Mouse (Mus musculus) CH12.LX (cell line): ENCODE results near the gene Sstr3. TPM values are rescaled to one million over a fixed set of nuclear protein-coding genes. Genes with fewer than 3 reads are reported as not detected.

Experiments
- DNase-seq: peaks from one replicate; pipeline ENCODE4 v3.0.0-alpha.2; 2013; ENCODE audit errors: extremely low read depth
- H3K27ac ChIP-seq: 2 replicates; pipeline ENCODE4 v1.5.1; 2012; ENCODE audit warnings: low read depth, mild to moderate bottlenecking, control low read depth, moderate library complexity; ENCODE audit not compliant: insufficient read depth
- H3K27me3 ChIP-seq: replicated peaks from 2 replicates; pipeline ENCODE3; 2012; ENCODE audit warnings: inconsistent platforms
- H3K36me3 ChIP-seq, 2 experiments: replicated peaks in 1 of 2; 2 replicates each; pipeline versions ENCODE3 to v1.6.1; 2012; ENCODE audit warnings: inconsistent platforms in 1 of 2, low read length in 1 of 2, mild to moderate bottlenecking in 1 of 2, mixed read lengths in 1 of 2, moderate library complexity in 1 of 2; ENCODE audit not compliant: control insufficient read depth in 1 of 2, insufficient read depth in 1 of 2
- H3K4me1 ChIP-seq, 2 experiments: 2 replicates each; pipeline ENCODE4 v1.6.1; 2012; ENCODE audit warnings: inconsistent platforms in 1 of 2, moderate library complexity in 1 of 2; ENCODE audit not compliant: insufficient read depth in 2 of 2, control insufficient read depth in 1 of 2
- H3K4me2 ChIP-seq: 2 replicates; pipeline ENCODE4 v1.6.1; 2012; ENCODE audit warnings: low read depth, mild to moderate bottlenecking, control low read depth; ENCODE audit not compliant: poor library complexity, insufficient read depth, severe bottlenecking
- H3K4me3 ChIP-seq, 3 experiments: fragments of 150-350 bp in 1 of 3; sonication (generic) in 1 of 3; replicated peaks in 1 of 3; 2 replicates each; pipeline versions ENCODE3 to v1.5.1; 2011 to 2012; ENCODE audit warnings: low read depth in 2 of 3, low read length in 2 of 3, mild to moderate bottlenecking in 2 of 3, moderate library complexity in 2 of 3, control low read depth in 1 of 3, improper control_type of control experiment in 1 of 3, inconsistent platforms in 1 of 3, mixed read lengths in 1 of 3; ENCODE audit not compliant: poor library complexity in 1 of 3
- H3K79me2 ChIP-seq: replicated peaks from 2 replicates; pipeline ENCODE4 v1.6.1; 2012; ENCODE audit warnings: mild to moderate bottlenecking, moderate library complexity; ENCODE audit not compliant: control insufficient read depth, poor library complexity, insufficient read depth, severe bottlenecking; ENCODE audit errors: extremely low read depth
- H3K9ac ChIP-seq: 2 replicates; pipeline ENCODE4 v1.6.1; 2012; ENCODE audit warnings: low read depth, mild to moderate bottlenecking, control low read depth, moderate library complexity; ENCODE audit not compliant: insufficient read depth
- H3K9me3 ChIP-seq: replicated peaks from 2 replicates; pipeline ENCODE3; 2012; ENCODE audit warnings: low read length, inconsistent platforms, mixed read lengths
- BHLHE40 ChIP-seq: IDR thresholded peaks from 2 replicates; pipeline ENCODE4 v1.6.1; 2011; ENCODE audit warnings: mild to moderate bottlenecking, low read depth, low read length, improper control_type of control experiment
- CHD1 ChIP-seq: IDR thresholded peaks from 2 replicates; pipeline ENCODE4 v1.6.1; 2012; ENCODE audit warnings: low read depth, low read length, improper control_type of control experiment, inconsistent platforms
- CHD2 ChIP-seq: IDR thresholded peaks from 2 replicates; pipeline ENCODE4 v1.6.1; 2011; ENCODE audit warnings: low read length, improper control_type of control experiment
- E2F4 ChIP-seq: IDR thresholded peaks from 2 replicates; pipeline ENCODE4 v1.6.1; 2011; ENCODE audit warnings: low read depth, low read length, improper control_type of control experiment; ENCODE audit not compliant: insufficient replicate concordance
- EP300 ChIP-seq: IDR thresholded peaks from 2 replicates; pipeline ENCODE4 v1.6.1; 2011; ENCODE audit warnings: low read length, improper control_type of control experiment
- ETS1 ChIP-seq: conservative IDR thresholded peaks from 2 replicates; pipeline ENCODE4 v1.6.1; 2012; ENCODE audit warnings: low read depth, mild to moderate bottlenecking, inconsistent platforms, low read length, improper control_type of control experiment, moderate library complexity
- GABPA ChIP-seq: IDR thresholded peaks from 2 replicates; pipeline ENCODE4 v1.6.1; 2012; ENCODE audit warnings: low read depth, low read length, improper control_type of control experiment, inconsistent platforms; ENCODE audit not compliant: insufficient replicate concordance
- IRF4 ChIP-seq: IDR thresholded peaks from 2 replicates; pipeline ENCODE4 v1.6.1; 2014; ENCODE audit warnings: low read depth, mild to moderate bottlenecking, inconsistent platforms, low read length, improper control_type of control experiment
- JUN ChIP-seq: IDR thresholded peaks from 2 replicates; pipeline ENCODE4 v1.6.1; 2011; ENCODE audit warnings: low read depth, mild to moderate bottlenecking, low read length, improper control_type of control experiment, moderate library complexity; ENCODE audit not compliant: insufficient read depth
- JUND ChIP-seq: conservative IDR thresholded peaks from 2 replicates; pipeline ENCODE4 v1.6.1; 2011; ENCODE audit warnings: low read depth, low read length, improper control_type of control experiment
- KAT2A ChIP-seq: IDR thresholded peaks from 2 replicates; pipeline ENCODE4 v1.6.1; 2012; ENCODE audit warnings: low read length, improper control_type of control experiment, inconsistent platforms; ENCODE audit not compliant: insufficient replicate concordance
- MXI1 ChIP-seq: IDR thresholded peaks from 2 replicates; pipeline ENCODE4 v1.6.1; 2011; ENCODE audit warnings: mild to moderate bottlenecking, low read depth, low read length, improper control_type of control experiment
- MYC ChIP-seq: IDR thresholded peaks from 2 replicates; pipeline ENCODE4 v1.6.1; 2011; ENCODE audit warnings: low read depth, mild to moderate bottlenecking, improper control_type of control experiment, low read length
- NRF1 ChIP-seq: IDR thresholded peaks from 2 replicates; pipeline ENCODE4 v1.6.1; 2014; ENCODE audit warnings: low read depth, mild to moderate bottlenecking, inconsistent platforms, low read length, improper control_type of control experiment, moderate library complexity
- PAX5 ChIP-seq: IDR thresholded peaks from 2 replicates; pipeline ENCODE4 v1.6.1; 2012; ENCODE audit warnings: low read length, inconsistent platforms, mixed read lengths
- SMC3 ChIP-seq: IDR thresholded peaks from 2 replicates; pipeline ENCODE4 v1.6.1; 2011; ENCODE audit warnings: low read depth, low read length, improper control_type of control experiment
- TBP ChIP-seq: conservative IDR thresholded peaks from 2 replicates; pipeline ENCODE4 v1.6.1; 2011; ENCODE audit warnings: low read depth, low read length, improper control_type of control experiment
- USF1 ChIP-seq: IDR thresholded peaks from 2 replicates; pipeline ENCODE4 v1.6.1; 2014; ENCODE audit warnings: low read depth, mild to moderate bottlenecking, inconsistent platforms, low read length, improper control_type of control experiment
- ZKSCAN1 ChIP-seq: IDR thresholded peaks from 2 replicates; pipeline ENCODE4 v1.6.1; 2012; ENCODE audit warnings: low read depth, inconsistent platforms, low read length, improper control_type of control experiment, borderline replicate concordance
- ZNF384 ChIP-seq: IDR thresholded peaks from 2 replicates; pipeline ENCODE4 v1.6.1; 2012; ENCODE audit warnings: low read depth, low read length, improper control_type of control experiment, inconsistent platforms
- dilution Hi-C: fragments of 300-500 bp; cut with MboI; formaldehyde crosslinking; loops from 2 replicates; pipeline ENCODE4 v1.14.3; 2020; ENCODE audit warnings: low sequenced_read_pairs; ENCODE audit not compliant: extremely low pct_unique_long_range_greater_than_20kb, extremely low pct_ligation_motif_present
- in situ Hi-C: fragments of 300-500 bp; cut with MboI; formaldehyde crosslinking; loops from 3 replicates; pipeline ENCODE4 v1.14.3; 2019; ENCODE audit warnings: low sequenced_read_pairs, low pct_ligation_motif_present, low pct_unique_long_range_greater_than_20kb, mixed read lengths
- polyA plus RNA-seq: library from polyadenylated mRNA; unstranded; fragments of >175 nt; gene quantifications from 2 replicates; pipeline ENCODE4 v1.2.1, GENCODE M21; 2012; ENCODE audit warnings: low read depth; ENCODE audit not compliant: insufficient read length
- total RNA-seq, 2 experiments: library from RNA; depleted of rRNA; stranded (reverse); fragments of 300-350 nt in 1 of 2; fragments of >200 nt in 1 of 2; gene quantifications; 2 replicates each; pipeline ENCODE4 v1.2.3; 2012 to 2014

Gene Sstr3
- total and polyA plus RNA-seq, 3 experiments, result 0.36 TPM; not detected in 2

- TF ChIP-seq ZNF384 (no peak), KAT2A (0 out of 2 replicates have a peak, but pooled peaks have one; percentile 64), ETS1 (peak; percentile 45), NRF1 (peak; percentile 49), SMC3 (no peak), CHD2 (0 out of 2 replicates have a peak, but pooled peaks have one; percentile 25), ZKSCAN1 (no peak), BHLHE40 (peak; percentile 91), JUND (no peak), USF1 (peak; percentile 92), JUN (no peak), E2F4 (0 out of 2 replicates have a peak, but pooled peaks have one; percentile 34), EP300 (peak; percentile 61), MXI1 (peak; percentile 37; the same call in 1 of the 2 replicates), TBP (peak; percentile 72; the same call in 1 of the 2 replicates), MYC (peak; percentile 77; the same call in 1 of the 2 replicates), PAX5 (no peak), GABPA (no peak), CHD1 (peak; percentile 73; the same call in 1 of the 2 replicates)
These were observed 15.6 kb downstream of the Sstr3 start (continued) for GRCm38 (mm10) chr15:78528726-78529411.

GRCm38 (mm10) chr15:78527973-78528372 is 16.5 kb downstream of the Sstr3 start:
- in situ Hi-C loops, result loop anchor here (25.0 kb wide), 2 partner anchors 341 to 566 kb away; partner anchors contain the start of genes Eif3d and Foxred2
- Histone ChIP-seq H3K4me1 (peaks cover 31 to 56% of the 10 kb centered on the region in 2 experiments), H3K27me3 (no peaks in the 10 kb centered on the region), H3K4me2 (peak overlapping the region; percentile 35; the same call in 1 of the 2 replicates), H3K4me3 (peak overlapping the region in 1 of 3 experiments; percentile 60), H3K36me3 (peaks cover 0 to 43% of the 10 kb centered on the region in 2 experiments), H3K9me3 (no peaks in the 10 kb centered on the region), H3K27ac (no peak overlapping the region), H3K79me2 (no peaks in the 10 kb centered on the region), H3K9ac (peak overlapping the region; percentile 37; the same call in 1 of the 2 replicates)
- TF ChIP-seq IRF4 (no peak), CHD2 (peak; percentile 88)
- dilution Hi-C loops, result no loop called here
- DNase-seq, result peak; percentile 67
